Mouse (Mus musculus): Measurements from ENCODE around the gene Tspan9.
A peak's percentile ranks its signal among the peaks of the same experiment; 100 is the strongest.

Gene Tspan9

GRCm38 (mm10) chr6:127981176-127981575 lies 162.2 kb downstream of the Tspan9 start:
- DNase-seq (ENCODE audit: low spot score): no peak

- peak; percentile 57 for DNase-seq (ENCODE audit: low spot score)
Observed at GRCm38 (mm10) chr6:127980381-127981045, 162.9 kb downstream of the Tspan9 start.

- no peak for DNase-seq (ENCODE audit: low spot score)
Observed at GRCm38 (mm10) chr6:127979831-127980230, 163.6 kb downstream of the Tspan9 start.

GRCm38 (mm10) chr6:127978941-127979340 lies 164.5 kb downstream of the Tspan9 start:
- DNase-seq (ENCODE audit: low spot score): no peak

- DNase-seq (ENCODE audit: low spot score): no peak
Observed at GRCm38 (mm10) chr6:127976695-127977094, 166.7 kb downstream of the Tspan9 start.

GRCm38 (mm10) chr6:127974000-127974399 lies 169.4 kb downstream of the Tspan9 start:
- DNase-seq (ENCODE audit: low spot score): no peak

- no peak for DNase-seq (ENCODE audit: low spot score)
Observed at GRCm38 (mm10) chr6:127973553-127973952, 169.8 kb downstream of the Tspan9 start.

GRCm38 (mm10) chr6:127971931-127972330 lies 171.5 kb downstream of the Tspan9 start:
- DNase-seq (ENCODE audit: low spot score): no peak

GRCm38 (mm10) chr6:127970848-127971247 lies 172.5 kb downstream of the Tspan9 start:
- no peak for DNase-seq (ENCODE audit: low spot score)

GRCm38 (mm10) chr6:127970120-127970519 lies 173.3 kb downstream of the Tspan9 start:
- DNase-seq (ENCODE audit: low spot score): peak; percentile 32

GRCm38 (mm10) chr6:127969709-127970108 lies 173.7 kb downstream of the Tspan9 start:
- no peak for DNase-seq (ENCODE audit: low spot score)

GRCm38 (mm10) chr6:127965497-127965896 lies 177.9 kb downstream of the Tspan9 start:
- DNase-seq (ENCODE audit: low spot score): no peak

GRCm38 (mm10) chr6:127960203-127960602 lies 183.2 kb downstream of the Tspan9 start:
- DNase-seq (ENCODE audit: low spot score): no peak

- DNase-seq (ENCODE audit: low spot score): no peak
Observed at GRCm38 (mm10) chr6:127956172-127956571, 187.2 kb downstream of the Tspan9 start.

- DNase-seq (ENCODE audit: low spot score): no peak
Observed at GRCm38 (mm10) chr6:127953071-127953470, 190.3 kb downstream of the Tspan9 start.

GRCm38 (mm10) chr6:127949885-127950284 lies 193.5 kb downstream of the Tspan9 start:
- no peak for DNase-seq (ENCODE audit: low spot score)

- DNase-seq (ENCODE audit: low spot score): no peak
Observed at GRCm38 (mm10) chr6:127948656-127949055, 194.7 kb downstream of the Tspan9 start.

GRCm38 (mm10) chr6:127945725-127946124 lies 197.7 kb downstream of the Tspan9 start:
- peak; percentile 47 for DNase-seq (ENCODE audit: low spot score)

GRCm38 (mm10) chr6:127942421-127942820 lies 201.0 kb downstream of the Tspan9 start:
- DNase-seq (ENCODE audit: low spot score): no peak

GRCm38 (mm10) chr6:127935105-127935504 lies 208.3 kb downstream of the Tspan9 start:
- DNase-seq (ENCODE audit: low spot score): no peak

GRCm38 (mm10) chr6:127933841-127934240 lies 209.6 kb downstream of the Tspan9 start:
- DNase-seq (ENCODE audit: low spot score): no peak

- no peak for DNase-seq (ENCODE audit: low spot score)
Observed at GRCm38 (mm10) chr6:127932697-127933096, 210.7 kb downstream of the Tspan9 start.

- DNase-seq (ENCODE audit: low spot score): no peak
Observed at GRCm38 (mm10) chr6:127928682-127929081, 214.7 kb downstream of the Tspan9 start.

- DNase-seq (ENCODE audit: low spot score): no peak
Observed at GRCm38 (mm10) chr6:127925915-127926314, 217.5 kb downstream of the Tspan9 start.

All from yolk sac, embryonic 10.5 days (tissue).